Mouse (Mus musculus): ENCODE data around the gene Plk4. TPM values are rescaled to one million over a fixed set of nuclear protein-coding genes. Genes with fewer than 3 reads are reported as not detected.

The Plk4 gene
- 2.6 and 4.1 TPM in 2 replicates for polyA plus RNA-seq (2021; fragmentation: Nextera tagmentation)
- long read RNA-seq, experiment 1, transcript Plk4-201 (16 exons, 3,479 nt): major isoform, 14 of 27 reads
- long read RNA-seq, experiment 1, partial matches to known transcripts: 3 of 27 reads
- long read RNA-seq, experiment 1, other reads (novel, unspliced or antisense): 7 of 27 reads
- long read RNA-seq, experiment 2, partial matches to known transcripts: 1 of 4 reads
- long read RNA-seq, experiment 2, other reads (novel, unspliced or antisense): 1 of 4 reads

DNA sequence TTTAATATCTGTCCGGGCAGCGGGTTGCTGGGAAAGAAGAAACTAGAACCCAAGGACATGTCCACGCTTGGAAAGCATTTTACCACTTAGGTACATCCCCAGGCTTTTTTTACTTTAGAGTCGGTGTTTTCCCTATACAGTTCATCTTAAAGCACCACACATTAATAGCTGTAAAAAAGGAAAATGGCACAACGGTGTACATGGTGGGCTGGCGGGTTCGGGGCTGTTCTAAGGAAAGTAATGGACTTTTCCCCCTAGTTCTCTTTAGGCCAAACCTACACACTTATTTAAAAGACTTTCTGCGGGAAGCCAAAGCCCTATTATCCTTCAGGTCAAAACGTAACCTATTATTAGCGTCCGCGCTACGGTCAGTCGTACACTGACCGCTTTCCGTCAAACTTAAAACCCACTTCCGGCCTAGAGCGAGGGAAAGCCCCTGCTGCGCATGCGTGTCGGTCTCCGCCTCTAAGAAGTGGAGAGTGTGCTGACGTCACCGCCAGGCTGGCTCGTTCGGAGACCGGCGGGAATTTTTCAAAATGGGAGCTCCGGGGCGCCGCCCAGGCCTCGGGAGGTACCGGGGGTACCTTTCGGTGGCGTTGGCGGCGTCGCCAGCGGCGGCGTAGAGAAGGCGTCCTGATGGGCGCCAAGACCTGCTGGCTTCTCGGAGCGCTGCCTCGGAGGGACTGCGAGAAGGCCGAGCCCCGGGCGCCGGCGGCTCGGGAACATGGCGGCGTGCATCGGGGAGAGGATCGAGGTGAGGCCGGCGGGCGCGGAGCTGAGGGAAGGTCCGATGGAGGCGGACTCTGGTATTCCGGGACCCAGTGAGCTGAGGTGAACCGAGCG is at the start of gene Plk4:
TSS of gene Plk4 (plus strand) at position 490 of the 843 bp plus-strand sequence.

DNA sequence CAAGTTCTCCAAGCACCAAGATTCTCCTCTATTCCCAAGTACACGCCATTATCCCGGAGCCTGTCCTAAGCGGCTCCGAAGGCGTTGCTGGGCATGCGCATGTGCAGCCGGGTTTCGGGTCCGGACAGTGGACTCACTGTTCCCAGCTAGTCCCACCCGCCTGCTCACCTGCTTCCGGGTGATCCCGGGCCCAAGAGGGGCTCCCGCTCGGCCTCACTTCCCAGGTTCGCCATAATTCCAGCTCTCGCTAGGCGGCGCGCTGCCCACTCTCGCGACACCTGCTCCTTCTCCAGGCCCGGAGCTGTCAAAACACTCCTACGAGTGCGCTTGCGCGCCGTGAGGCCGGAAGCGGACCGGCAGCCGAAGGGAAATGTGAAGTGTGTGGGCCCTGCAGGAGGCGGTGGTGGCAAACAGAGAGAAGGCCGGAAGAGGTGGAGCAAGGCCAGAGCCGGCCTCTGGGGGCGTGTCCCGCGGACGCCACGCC is 46.7 kb downstream of the Plk4 start, which contains the start of gene Mfsd8:
TSS of gene Mfsd8 (minus strand) at position 414 of the 484 bp plus-strand sequence.

DNA sequence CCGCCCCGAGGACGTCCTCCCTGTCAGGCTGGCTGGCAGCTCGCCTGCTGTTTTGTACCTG is 47.0 kb downstream of the Plk4 start, which contains the start of gene Abhd18:
TSS of gene Abhd18 (plus strand) at position 14 of the 61 bp plus-strand sequence.

Other genes starting within 250 kb of the Plk4 start
- gene Slc25a31, start 91.2 kb upstream of the Plk4 start, polyA plus RNA-seq (2021; fragmentation: Nextera tagmentation): 0.10 TPM in 1 of 2 replicates, not detected in the other
- 58.4 and 69.2 TPM in 2 replicates for gene Hspa4l, start 55.5 kb upstream of the Plk4 start, polyA plus RNA-seq (2021; fragmentation: Nextera tagmentation)
- gene Mfsd8, start 46.9 kb downstream of the Plk4 start, polyA plus RNA-seq (2021; fragmentation: Nextera tagmentation): 11.8 and 13.5 TPM in 2 replicates
- gene Abhd18, start 47.0 kb downstream of the Plk4 start, polyA plus RNA-seq (2021; fragmentation: Nextera tagmentation): 16.7 and 19.2 TPM in 2 replicates
- not detected in 2 replicates for gene 1700034I23Rik, start 102.5 kb downstream of the Plk4 start, polyA plus RNA-seq (2021; fragmentation: Nextera tagmentation)
- gene Larp1b, start 149.8 kb downstream of the Plk4 start, polyA plus RNA-seq (2021; fragmentation: Nextera tagmentation): 4.3 and 6.1 TPM in 2 replicates

Measured in left cerebral cortex, adult 6 months (tissue).